Mouse (Mus musculus) liver, postnatal 0 days (tissue): ENCODE results near the gene Syngap1. TPM values are rescaled to one million over a fixed set of nuclear protein-coding genes. Genes with fewer than 3 reads are reported as not detected.
A peak's percentile ranks its signal among the peaks of the same experiment; 100 is the strongest.

ENCODE experiments used
- ATAC-seq: fragments of 200-750 bp; cut with Nextera tagmentation; 2 replicates; pipeline ENCODE4 v1.8.0; 2017; ENCODE audit warnings: mild to moderate bottlenecking, moderate library complexity
- DNase-seq: peaks from one replicate; pipeline ENCODE4 v3.0.0-alpha.2; 2016
- H3K27ac ChIP-seq: fragments of 300-500 bp; sonication (generic); 2 replicates; pipeline ENCODE4 v1.5.1; 2014; ENCODE audit warnings: antibody characterized with exemption, moderate library complexity, mild to moderate bottlenecking, low read depth
- H3K27me3 ChIP-seq: fragments of 300-500 bp; sonication (generic); 2 replicates; pipeline ENCODE4 v1.6.1; 2014; ENCODE audit warnings: low read length, control low read depth, mixed read lengths; ENCODE audit not compliant: insufficient read depth
- H3K36me3 ChIP-seq: fragments of 300-500 bp; sonication (generic); replicated peaks from 2 replicates; pipeline ENCODE4 v1.6.1; 2014; ENCODE audit warnings: mild to moderate bottlenecking, control low read depth, low read length, moderate library complexity, mixed read lengths; ENCODE audit not compliant: insufficient read depth
- H3K4me1 ChIP-seq: fragments of 300-500 bp; sonication (generic); 2 replicates; pipeline ENCODE4 v1.6.1; 2014; ENCODE audit warnings: antibody characterized with exemption, mild to moderate bottlenecking, control low read depth; ENCODE audit not compliant: insufficient read depth
- H3K4me2 ChIP-seq: fragments of 300-500 bp; sonication (generic); 2 replicates; pipeline ENCODE4 v1.6.1; 2014; ENCODE audit warnings: low read depth, mild to moderate bottlenecking, low read length, moderate library complexity, mixed read lengths
- H3K4me3 ChIP-seq: fragments of 300-500 bp; sonication (generic); 2 replicates; pipeline ENCODE4 v1.5.1; 2014; ENCODE audit warnings: low read depth, low read length
- H3K9ac ChIP-seq: fragments of 300-500 bp; sonication (generic); replicated peaks from 2 replicates; pipeline ENCODE4 v1.6.1; 2014; ENCODE audit warnings: mild to moderate bottlenecking, moderate library complexity
- H3K9me3 ChIP-seq: fragments of 300-500 bp; sonication (generic); 2 replicates; pipeline ENCODE4 v1.6.1; 2016; ENCODE audit warnings: mild to moderate bottlenecking, control low read depth, low read length, mixed read lengths
- CTCF ChIP-seq: sonication (generic); IDR thresholded peaks from 2 replicates; pipeline ENCODE4 v1.5.1; 2016; ENCODE audit warnings: antibody characterized with exemption, low read depth
- EP300 ChIP-seq: IDR thresholded peaks from 2 replicates; pipeline ENCODE4 v1.6.1; 2016; ENCODE audit warnings: antibody characterized with exemption, low read depth, mild to moderate bottlenecking
- WGBS: fragments of 180-500 bp; shearing (Covaris S2); extraction: QIAGEN DNeasy Blood & Tissue Kit; methylation state at CpG from one replicate; pipeline ENCODE4 v1.1.7; 2014; ENCODE audit not compliant: insufficient replicate concordance; 5-methylcytosine and 5-hydroxymethylcytosine counted together
- polyA plus RNA-seq: library from polyadenylated mRNA; unstranded; fragments of >200 nt; fragmentation: Nextera tagmentation; extraction: Ambion mirVana; gene quantifications from 2 replicates; pipeline ENCODE4 v1.2.1, GENCODE M21; 2015

The Syngap1 gene
- polyA plus RNA-seq, 1 experiment from 2014 or later, result 0.33 TPM

DNA sequence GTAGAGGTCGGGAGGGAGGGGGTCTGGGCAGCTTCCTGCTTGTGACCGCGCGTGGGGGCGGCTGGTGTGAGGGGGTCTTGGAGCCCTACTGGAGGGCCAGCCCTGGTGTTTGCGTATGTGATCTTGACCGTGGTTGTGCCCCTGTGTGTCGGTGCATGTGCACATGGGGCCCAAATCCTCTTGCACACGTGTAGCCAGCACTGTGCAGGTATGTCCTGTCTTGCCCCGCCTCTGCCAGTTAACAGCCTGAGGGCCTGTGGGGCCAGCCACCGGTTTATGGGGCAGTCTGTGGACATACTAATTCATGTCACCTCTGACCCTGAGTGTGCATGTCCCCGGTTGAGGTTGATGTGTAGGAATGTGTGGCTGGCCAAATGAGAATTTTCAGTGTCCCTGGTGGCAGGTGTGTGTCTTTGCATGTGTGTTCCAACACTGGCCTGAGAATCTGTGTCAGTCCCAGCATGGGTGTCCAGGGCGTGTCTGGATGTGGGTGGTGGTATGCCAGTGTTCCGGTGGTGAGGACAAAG lies 8.1 kb downstream of the Syngap1 start:
- DNase-seq (peak; percentile 40), ATAC-seq (peak; percentile 24; the same call in 1 of the 2 replicates)
- Histone ChIP-seq H3K4me3 (peak overlapping the region; percentile 61), H3K27me3 (peaks cover 23% of the 10 kb centered on the region), H3K4me2 (peak overlapping the region; percentile 97), H3K27ac (no peak overlapping the region), H3K9me3 (no peaks in the 10 kb centered on the region), H3K4me1 (peaks cover 34% of the 10 kb centered on the region), H3K9ac (peak overlapping the region; percentile 54; the same call in 1 of the 2 replicates), H3K36me3 (no peaks in the 10 kb centered on the region)
- no peak for TF ChIP-seq EP300
- peak; percentile 44 for TF ChIP-seq CTCF
- 22% methylated on average over 9 of the region's 14 CpGs for WGBS

- H3K4me2 ChIP-seq, result no peak overlapping the region
- H3K4me1 ChIP-seq, result peaks cover 34% of the 10 kb centered on the region
- peaks cover 23% of the 10 kb centered on the region for H3K27me3 ChIP-seq
- no peak for TF ChIP-seq CTCF
- no peak overlapping the region for H3K9ac ChIP-seq
- DNase-seq (no peak), ATAC-seq (no peak)
- no peak overlapping the region for H3K27ac ChIP-seq
- no peaks in the 10 kb centered on the region for H3K9me3 ChIP-seq
- no peak overlapping the region for H3K4me3 ChIP-seq
- no peaks in the 10 kb centered on the region for H3K36me3 ChIP-seq
- 54% methylated on average over 5 of the region's 5 CpGs for WGBS
Observed at GRCm38 (mm10) chr17:26949866-26950265, 8.8 kb downstream of the Syngap1 start.

- Histone ChIP-seq H3K4me1 (peaks cover 35% of the 10 kb centered on the region), H3K27me3 (peaks cover 23% of the 10 kb centered on the region)
Observed at GRCm38 (mm10) chr17:26950560-26951288, 9.7 kb downstream of the Syngap1 start.

GRCm38 (mm10) chr17:26951406-26951805 lies 10.4 kb downstream of the Syngap1 start:
- TF ChIP-seq CTCF (no peak), EP300 (no peak)

More at GRCm38 (mm10) chr17:26950560-26951288, 9.7 kb downstream of the Syngap1 start:
- H3K4me3 ChIP-seq, result no peak overlapping the region
- H3K36me3 ChIP-seq, result no peaks in the 10 kb centered on the region
- peak overlapping the region; percentile 66; the same call in 1 of the 2 replicates for H3K4me2 ChIP-seq
- 44% methylated on average over 7 of the region's 7 CpGs for WGBS
- H3K27ac ChIP-seq, result no peak overlapping the region
- no peak for TF ChIP-seq EP300
- TF ChIP-seq CTCF, result no peak
- DNase-seq, result no peak
- no peaks in the 10 kb centered on the region for H3K9me3 ChIP-seq
- no peak for ATAC-seq
- no peak overlapping the region for H3K9ac ChIP-seq

DNA sequence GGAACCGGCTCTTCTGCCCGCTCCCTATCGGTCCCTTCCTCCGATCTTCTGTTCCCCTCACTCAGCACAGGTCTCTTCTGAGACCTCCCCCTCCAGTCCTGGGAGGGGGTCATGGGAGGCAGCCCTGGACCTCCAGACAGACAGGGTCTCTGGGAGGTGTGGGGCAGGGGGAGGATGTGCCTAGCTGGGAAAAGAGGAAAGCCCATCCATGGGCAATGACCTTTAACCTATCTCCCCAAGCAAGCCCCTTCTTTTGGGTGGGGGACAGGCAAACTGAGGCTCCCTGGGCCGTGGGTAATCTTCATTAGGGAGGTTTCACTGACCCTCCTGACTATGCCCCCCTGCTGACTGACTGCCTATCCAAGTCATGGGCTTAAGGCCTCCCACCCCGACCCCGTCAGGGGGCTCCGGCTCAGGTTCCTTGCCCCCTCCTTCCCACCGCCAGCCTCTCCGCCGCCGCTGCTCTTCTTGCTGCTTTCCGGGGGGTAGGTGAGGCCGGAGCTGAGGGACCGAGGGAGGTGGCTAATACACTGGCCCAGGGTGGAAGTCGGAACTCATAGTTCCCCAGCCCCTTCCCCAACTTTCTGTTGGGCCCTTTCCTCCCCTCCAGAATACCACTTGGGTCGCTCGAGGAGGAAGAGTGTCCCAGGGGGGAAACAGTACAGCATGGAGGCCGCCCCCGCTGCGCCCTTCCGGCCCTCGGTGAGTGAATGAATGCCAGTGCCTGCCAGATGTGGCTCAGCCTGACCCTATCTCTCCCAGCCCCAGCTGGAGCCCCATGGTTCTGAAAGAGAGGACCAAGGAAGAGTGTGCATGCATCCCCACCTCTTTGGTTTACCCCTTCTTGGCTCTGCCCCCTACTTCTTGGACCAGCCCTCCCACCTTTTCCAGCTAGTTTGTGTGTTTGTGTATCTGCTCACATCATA lies 11.2 kb downstream of the Syngap1 start:
- Histone ChIP-seq H3K4me1 (peaks cover 34% of the 10 kb centered on the region), H3K9me3 (no peaks in the 10 kb centered on the region), H3K4me2 (peak overlapping the region; percentile 66), H3K4me3 (peak overlapping the region; percentile 29), H3K9ac (peak overlapping the region; percentile 44; the same call in 1 of the 2 replicates), H3K27me3 (peaks cover 23% of the 10 kb centered on the region), H3K36me3 (no peaks in the 10 kb centered on the region), H3K27ac (no peak overlapping the region)
- no peak for DNase-seq
- 18% methylated on average over 23 of the region's 23 CpGs for WGBS
- TF ChIP-seq CTCF (no peak), EP300 (no peak)
- ATAC-seq, result no peak

More at GRCm38 (mm10) chr17:26951406-26951805, 10.4 kb downstream of the Syngap1 start:
- peak overlapping the region; percentile 66 for H3K4me2 ChIP-seq
- H3K36me3 ChIP-seq, result no peaks in the 10 kb centered on the region
- ATAC-seq, result 0 out of 2 replicates have a peak, but pooled peaks have one; percentile 21
- H3K4me3 ChIP-seq, result peak overlapping the region; percentile 29
- H3K9ac ChIP-seq, result no peak overlapping the region; the same call in 1 of the 2 replicates
- peaks cover 35% of the 10 kb centered on the region for H3K4me1 ChIP-seq
- no peaks in the 10 kb centered on the region for H3K9me3 ChIP-seq
- H3K27me3 ChIP-seq, result peaks cover 23% of the 10 kb centered on the region
- 3% methylated on average over 10 of the region's 11 CpGs for WGBS
- no peak overlapping the region for H3K27ac ChIP-seq
- DNase-seq, result peak; percentile 77
